Mouse (Mus musculus) gastrocnemius, adult 2 months (tissue): ENCODE data around the gene Abcf2. TPM values are rescaled to one million over a fixed set of nuclear protein-coding genes. Genes with fewer than 3 reads are reported as not detected.

Experiments used
- DNase-seq: peaks from one replicate; pipeline ENCODE4 v3.0.0; 2022
- H3K27ac ChIP-seq: fragments of 200-600 bp; 2 replicates; pipeline ENCODE4 v1.8.1; 2022; ENCODE audit warnings: mild to moderate bottlenecking
- H3K4me3 ChIP-seq: fragments of 200-600 bp; 2 replicates; pipeline ENCODE4 v1.8.1; 2022; ENCODE audit warnings: mild to moderate bottlenecking, moderate library complexity
- CTCF ChIP-seq: fragments of 200-600 bp; IDR thresholded peaks from 2 replicates; pipeline ENCODE4 v1.8.1; 2022; ENCODE audit warnings: antibody characterized with exemption, mild to moderate bottlenecking, moderate library complexity
- intact Hi-C: fragments of 180-260 bp; cut with DNase I; formaldehyde crosslinking; loops from one replicate; pipeline ENCODE4 v1.15.1; 2025
- microRNA-seq: library from miRNA; unstranded; fragments of <30 nt; microRNA quantifications from one replicate; pipeline ENCODE4 v1.2.0, GENCODE M21; 2021
- total RNA-seq, 2 experiments: library from RNA; stranded (reverse); gene quantifications; 2 replicates each; pipeline ENCODE4 v1.2.3; 2021

The Abcf2 gene
- total RNA-seq, 2 experiments from 2014 or later, result 105 to 117 TPM

DNA sequence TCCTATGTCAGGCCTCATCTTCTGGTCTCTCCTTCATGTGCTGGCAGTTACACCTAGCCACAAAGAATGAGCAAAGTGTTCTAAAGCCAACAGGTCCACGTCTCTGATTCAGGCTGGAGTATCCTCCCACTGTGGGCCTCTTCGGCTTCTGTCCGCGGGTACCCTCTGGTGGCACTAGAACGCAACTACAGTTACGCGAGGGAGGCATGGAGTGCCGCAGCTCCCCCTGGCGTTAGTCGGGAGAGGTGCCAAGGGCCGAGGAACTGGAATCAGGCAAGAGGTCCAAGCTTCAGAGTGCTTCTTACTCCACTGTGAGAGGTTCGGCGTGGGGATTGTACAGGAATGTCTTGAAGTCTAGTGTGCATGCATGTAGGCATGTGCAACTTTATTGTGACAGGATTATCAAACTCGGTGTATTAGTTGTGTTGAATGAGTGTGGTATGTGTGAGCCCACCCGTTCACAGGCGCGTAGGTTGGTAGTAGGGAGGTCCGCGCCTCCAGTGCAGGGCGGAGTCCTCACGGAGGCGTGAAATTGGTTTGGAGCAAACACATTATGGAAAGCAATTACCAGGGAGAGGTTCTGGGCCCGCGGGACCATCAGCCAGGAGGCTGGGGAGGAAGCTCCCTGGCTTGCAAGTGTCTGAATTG lies 47.1 kb downstream of the Abcf2 start:
- Histone ChIP-seq H3K4me3 (no peak overlapping the region), H3K27ac (no peak overlapping the region)
- intact Hi-C loops, result loop anchor here (5.0 kb wide), 1 partner anchor 122 kb away; no protein-coding TSS in a partner anchor
- DNase-seq, result peak; percentile 95
- no peak for TF ChIP-seq CTCF

DNA sequence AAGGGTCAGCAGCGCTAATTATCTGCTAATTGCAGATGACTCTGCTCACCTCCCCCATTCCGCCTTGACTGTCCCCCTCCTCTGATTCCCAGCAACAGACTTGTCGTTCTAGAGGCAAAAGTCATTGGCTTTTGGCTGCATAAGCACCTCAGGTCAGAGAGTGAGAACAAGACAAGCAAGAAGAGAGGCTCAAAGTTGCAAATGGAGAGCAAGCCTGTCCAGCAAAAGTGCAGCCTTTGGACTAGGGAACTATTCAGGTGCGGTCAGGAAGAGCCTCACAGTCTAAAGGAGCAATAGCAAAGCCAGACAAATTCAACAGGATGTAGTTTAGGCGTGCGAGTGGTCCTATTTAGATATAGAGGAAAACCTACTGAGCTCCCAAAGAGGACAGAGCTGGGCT lies 49.5 kb downstream of the Abcf2 start:
- intact Hi-C loops, result loop anchor here (2.0 kb wide), 1 partner anchor 15 kb away; no protein-coding TSS in a partner anchor
- DNase-seq, result no peak
- no peak for TF ChIP-seq CTCF

DNA sequence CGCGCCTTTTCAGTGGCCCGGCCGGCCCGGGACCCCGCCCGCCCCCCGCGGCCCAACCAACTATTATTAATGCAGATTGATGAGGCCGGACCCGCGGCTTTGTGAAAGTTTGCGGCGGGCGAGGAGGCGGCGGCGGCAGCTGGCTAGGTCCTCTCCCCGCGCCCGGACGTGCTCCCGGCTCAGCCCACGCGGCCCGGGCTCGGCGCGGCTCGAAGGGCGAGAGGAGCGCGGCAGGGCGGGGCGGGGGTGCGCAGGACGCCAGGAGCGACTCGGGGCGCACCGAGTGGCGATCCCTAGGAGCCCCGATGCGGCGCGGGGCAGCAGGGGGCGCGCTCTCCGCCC lies 50.4 kb downstream of the Abcf2 start, which contains the start of gene Gbx1:
TSS of gene Gbx1 (minus strand) at position 314 of the 342 bp plus-strand sequence.
- TF ChIP-seq CTCF, result no peak; the same call in 1 of the 2 replicates
- DNase-seq, result peak; percentile 66
- intact Hi-C loops, result no loop called here
- Histone ChIP-seq H3K4me3 (peak within 1 kb of the TSS; percentile 69), H3K27ac (no peak within 1 kb of the TSS)

More for the DNA sequence above, 49.5 kb downstream of the Abcf2 start:
- Histone ChIP-seq H3K27ac (no peak overlapping the region), H3K4me3 (no peak overlapping the region)

DNA sequence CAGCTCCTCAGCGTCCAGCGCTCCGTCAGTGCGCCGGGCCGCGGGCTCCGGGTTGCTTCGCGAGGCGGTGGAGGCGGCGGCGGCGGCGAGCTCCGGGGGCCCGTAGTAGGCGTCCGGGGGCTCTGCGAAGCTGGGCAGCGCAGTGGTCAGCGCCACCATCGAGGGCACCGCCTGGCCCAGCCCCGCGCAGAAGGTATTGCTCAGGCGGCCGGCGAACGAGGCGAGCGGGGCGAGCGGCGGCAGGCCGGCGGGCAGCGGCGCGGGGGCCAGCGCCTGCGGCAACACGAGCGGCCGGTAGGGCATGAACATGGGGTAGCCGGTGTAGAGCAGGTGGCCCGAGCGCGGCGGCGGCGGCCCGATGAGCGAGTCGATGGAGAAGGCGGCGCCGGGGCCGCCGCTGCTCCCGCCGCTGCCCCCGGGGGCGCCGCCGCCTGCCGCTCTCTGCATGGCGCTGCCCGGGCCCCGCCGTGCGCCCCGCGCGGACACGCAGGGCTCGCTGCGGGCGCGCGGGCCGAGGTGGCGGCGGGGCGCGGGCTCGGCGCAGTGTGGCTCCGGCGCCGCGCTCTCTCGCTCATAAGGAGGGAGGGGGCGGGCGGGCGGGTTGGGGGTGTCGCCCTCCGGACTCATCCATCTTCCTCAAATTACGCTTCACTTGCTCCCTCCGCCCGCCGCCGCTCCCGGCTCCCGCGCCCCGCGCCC lies 50.9 kb downstream of the Abcf2 start:
- peak; percentile 48 for DNase-seq
- intact Hi-C loops, result no loop called here
- Histone ChIP-seq H3K27ac (no peak overlapping the region), H3K4me3 (peak overlapping the region; percentile 69)
- peak; percentile 12; the same call in 1 of the 2 replicates for TF ChIP-seq CTCF

DNA sequence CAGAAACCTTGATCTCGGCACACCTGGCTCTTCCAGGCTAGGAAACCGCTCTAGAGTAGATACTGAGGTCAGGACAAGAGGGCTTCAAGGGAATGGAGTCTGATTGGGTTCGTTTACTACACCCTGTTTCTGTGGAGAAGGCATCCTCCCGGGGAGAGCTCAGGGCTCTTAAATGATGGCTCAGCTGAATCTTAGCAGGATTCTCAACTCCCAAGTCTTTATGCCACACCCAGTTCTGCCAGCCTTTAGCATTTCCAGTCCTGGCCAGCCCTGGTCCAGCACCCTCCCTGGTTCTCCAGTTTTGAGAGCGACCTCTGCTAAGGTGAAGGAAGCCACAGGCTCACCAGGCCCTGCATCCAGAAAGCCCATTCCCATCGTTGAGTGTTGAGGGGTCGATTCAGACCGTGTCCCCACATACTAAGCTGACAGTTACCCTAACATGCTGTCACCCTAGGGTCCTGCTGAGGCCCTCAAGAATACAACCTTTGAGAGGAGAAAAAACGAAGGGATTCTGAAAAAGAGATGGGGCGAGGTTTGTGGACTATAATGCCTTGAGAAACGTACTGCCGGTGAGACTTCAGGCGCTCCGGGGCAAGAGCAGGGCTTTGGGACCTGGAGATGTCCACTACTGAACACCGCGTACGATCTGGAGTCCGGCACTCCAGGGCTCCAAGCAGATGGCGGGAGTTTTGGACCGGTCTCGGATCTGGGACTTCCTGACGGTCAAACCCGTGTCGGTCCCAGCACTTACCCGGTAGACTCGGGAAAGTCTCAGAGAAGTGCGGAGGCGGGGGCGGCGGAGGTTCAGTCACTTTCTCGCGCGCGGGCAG lies 51.7 kb downstream of the Abcf2 start:
- no peak for TF ChIP-seq CTCF
- no peak for DNase-seq
- Histone ChIP-seq H3K27ac (no peak overlapping the region), H3K4me3 (peak overlapping the region; percentile 69)
- intact Hi-C loops, result no loop called here

DNA sequence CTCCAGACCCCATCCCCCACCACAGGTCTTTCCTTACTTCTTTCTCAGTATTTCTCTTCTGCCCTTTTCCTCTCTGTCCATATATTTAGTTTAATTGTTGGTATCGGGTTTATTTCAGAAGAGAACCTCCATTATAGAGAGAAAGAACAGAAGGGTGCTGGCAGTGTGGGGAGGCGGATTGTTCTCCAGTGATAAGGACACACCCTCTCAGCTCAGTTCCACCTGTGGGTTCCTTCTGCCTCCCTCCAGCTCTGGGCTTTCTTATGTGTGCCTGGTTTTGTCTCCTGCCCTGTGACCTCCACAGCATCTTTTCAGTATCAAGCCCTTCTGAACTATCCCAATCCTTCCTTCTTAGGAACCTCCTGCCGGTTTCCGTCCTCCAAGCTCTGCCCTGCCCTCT lies 52.7 kb downstream of the Abcf2 start:
- no peak for TF ChIP-seq CTCF
- Histone ChIP-seq H3K4me3 (no peak overlapping the region), H3K27ac (no peak overlapping the region)
- DNase-seq, result no peak
- intact Hi-C loops, result no loop called here

DNA sequence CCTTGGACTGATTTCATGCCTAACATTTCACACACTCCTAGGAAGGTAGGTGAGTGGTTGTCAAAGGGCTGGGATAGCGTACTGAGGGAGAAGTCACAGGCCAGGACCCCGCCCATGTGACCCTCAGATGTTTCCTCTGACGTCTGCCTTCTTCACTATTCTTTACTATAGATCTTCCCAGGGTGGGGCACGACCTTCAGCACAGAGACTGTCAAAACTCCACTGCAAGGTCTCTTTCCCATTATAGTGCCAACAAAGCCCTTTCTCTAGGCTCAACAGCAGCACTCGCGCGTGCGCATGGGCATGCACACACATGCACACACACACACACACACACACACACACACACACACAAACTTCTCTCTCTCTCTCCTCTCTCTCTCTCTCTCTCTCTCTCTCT lies 53.5 kb downstream of the Abcf2 start:
- Histone ChIP-seq H3K27ac (no peak overlapping the region), H3K4me3 (no peak overlapping the region)
- no peak for TF ChIP-seq CTCF
- DNase-seq, result no peak
- intact Hi-C loops, result no loop called here

DNA sequence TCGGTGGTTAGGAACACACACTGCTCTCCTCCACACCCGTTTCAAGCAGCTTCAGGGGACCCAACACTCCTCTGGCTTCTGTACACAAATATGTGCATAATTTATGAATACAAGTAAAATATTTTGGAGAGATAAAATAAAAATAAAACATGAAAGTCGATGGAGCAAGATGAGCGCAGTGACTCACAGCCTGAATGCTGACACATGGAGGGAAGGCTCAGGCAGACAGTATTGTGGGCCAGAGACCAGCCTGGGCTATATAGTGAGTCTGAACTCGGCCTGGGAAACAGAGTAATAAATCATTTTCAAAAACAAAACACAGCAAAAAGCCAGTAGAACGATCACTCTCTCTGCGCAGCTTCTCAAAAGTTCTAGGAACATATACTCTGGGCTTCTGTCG lies 55.9 kb downstream of the Abcf2 start:
- Histone ChIP-seq H3K4me3 (no peak overlapping the region), H3K27ac (no peak overlapping the region)
- intact Hi-C loops, result no loop called here
- TF ChIP-seq CTCF, result no peak
- no peak for DNase-seq

Small RNAs within 50 kb of the gene (microRNA-seq; reads per million reads assigned to microRNA genes)
- gene Mir671, result 215 reads per million, percentile 56 among the genes with 10 or more reads in this experiment

Other genes starting within 250 kb of the Abcf2 start
- gene Kcnh2, start 225.9 kb downstream of the Abcf2 start, total RNA-seq, result 1 to 10 TPM; 1.4 to 2.2 TPM
- gene Nos3, start 212.7 kb downstream of the Abcf2 start, total RNA-seq, result 1 to 10 TPM; 5.0 to 7.1 TPM
- under 1 TPM in 1 of 2 experiments, not detected in 1; 0.06 TPM for gene Atg9b, start 185.3 kb downstream of the Abcf2 start, total RNA-seq
- gene Abcb8, start 183.8 kb downstream of the Abcf2 start, total RNA-seq, result 10 to 100 TPM; 37.0 to 39.8 TPM
- under 1 TPM; 0.47 to 0.54 TPM for gene Asic3, start 164.1 kb downstream of the Abcf2 start, total RNA-seq
- gene Cdk5, start 153.9 kb downstream of the Abcf2 start, total RNA-seq, result 10 to 100 TPM; 10.6 to 11.8 TPM
- gene Slc4a2, start 153.6 kb downstream of the Abcf2 start, total RNA-seq, result 10 to 100 TPM; 14.4 to 16.7 TPM
- gene Fastk, start 132.2 kb downstream of the Abcf2 start, total RNA-seq, result 100 to 1,000 TPM; 163 to 214 TPM
- gene Tmub1, start 129.6 kb downstream of the Abcf2 start, total RNA-seq, result 10 to 100 TPM; 18.1 to 22.2 TPM
- 10 to 100 TPM; 67.8 to 71.0 TPM for gene Agap3, start 125.3 kb downstream of the Abcf2 start, total RNA-seq
- not detected for gene Gbx1, start 50.3 kb downstream of the Abcf2 start, total RNA-seq
- gene Asb10, start 36.5 kb downstream of the Abcf2 start, total RNA-seq, result 100 to 1,000 TPM; 101 to 107 TPM
- not detected for gene 4931409K22Rik, start 20.7 kb downstream of the Abcf2 start, total RNA-seq
- 10 to 100 TPM in 1 of 2 experiments, 1 to 10 TPM in 1; 6.4 to 10.1 TPM for gene Chpf2, start 9.3 kb upstream of the Abcf2 start, total RNA-seq
- 100 to 1,000 TPM; 172 to 203 TPM for gene Smarcd3, start 46.9 kb upstream of the Abcf2 start, total RNA-seq
- 10 to 100 TPM; 28.3 to 34.3 TPM for gene Nub1, start 108.1 kb upstream of the Abcf2 start, total RNA-seq
- not detected for gene Wdr86, start 153.3 kb upstream of the Abcf2 start, total RNA-seq
- not detected for gene Crygn, start 180.5 kb upstream of the Abcf2 start, total RNA-seq